Mouse (Mus musculus) embryonic facial prominence, embryonic 12.5 days (tissue): ENCODE data around the gene Mpst. TPM values are rescaled to one million over a fixed set of nuclear protein-coding genes. Genes with fewer than 3 reads are reported as not detected.

ENCODE experiments used
- ATAC-seq: fragments of 200-750 bp; cut with Nextera tagmentation; 2 replicates; pipeline ENCODE4 v1.8.0; 2017; ENCODE audit not compliant: insufficient number of reproducible peaks, insufficient read depth, low FRiP score, low TSS enrichment
- H3K27ac ChIP-seq: fragments of 300-500 bp; sonication (generic); 2 replicates; pipeline ENCODE4 v1.5.1; 2016; ENCODE audit warnings: mild to moderate bottlenecking
- H3K27me3 ChIP-seq: fragments of 300-500 bp; sonication (generic); 2 replicates; pipeline ENCODE4 v1.6.1; 2016; ENCODE audit warnings: mild to moderate bottlenecking, moderate library complexity
- H3K36me3 ChIP-seq: fragments of 300-500 bp; sonication (generic); 2 replicates; pipeline ENCODE4 v1.6.1; 2016; ENCODE audit warnings: mild to moderate bottlenecking
- H3K4me1 ChIP-seq: fragments of 300-500 bp; sonication (generic); 2 replicates; pipeline ENCODE4 v1.6.1; 2016
- H3K4me2 ChIP-seq: fragments of 300-500 bp; sonication (generic); replicated peaks from 2 replicates; pipeline ENCODE4 v1.6.1; 2016; ENCODE audit warnings: mild to moderate bottlenecking, moderate library complexity
- H3K4me3 ChIP-seq: fragments of 300-500 bp; sonication (generic); 2 replicates; pipeline ENCODE4 v1.5.1; 2016; ENCODE audit warnings: mild to moderate bottlenecking
- H3K9ac ChIP-seq: fragments of 300-500 bp; sonication (generic); 2 replicates; pipeline ENCODE4 v1.6.1; 2016; ENCODE audit warnings: mild to moderate bottlenecking, moderate library complexity
- H3K9me3 ChIP-seq: fragments of 300-500 bp; sonication (generic); 2 replicates; pipeline ENCODE4 v1.6.1; 2016; ENCODE audit warnings: mild to moderate bottlenecking, moderate library complexity
- WGBS: fragments of 180-500 bp; shearing (Covaris S2); methylation state at CpG from one replicate; pipeline ENCODE4 v1.1.7; 2016; 5-methylcytosine and 5-hydroxymethylcytosine counted together
- polyA plus RNA-seq: library from polyadenylated mRNA; unstranded; fragments of >200 nt; fragmentation: Nextera tagmentation; extraction: Ambion mirVana; gene quantifications from 2 replicates; pipeline ENCODE4 v1.2.1, GENCODE M21; 2016

The Mpst gene
- 1.6 and 2.1 TPM in 2 replicates for polyA plus RNA-seq

DNA sequence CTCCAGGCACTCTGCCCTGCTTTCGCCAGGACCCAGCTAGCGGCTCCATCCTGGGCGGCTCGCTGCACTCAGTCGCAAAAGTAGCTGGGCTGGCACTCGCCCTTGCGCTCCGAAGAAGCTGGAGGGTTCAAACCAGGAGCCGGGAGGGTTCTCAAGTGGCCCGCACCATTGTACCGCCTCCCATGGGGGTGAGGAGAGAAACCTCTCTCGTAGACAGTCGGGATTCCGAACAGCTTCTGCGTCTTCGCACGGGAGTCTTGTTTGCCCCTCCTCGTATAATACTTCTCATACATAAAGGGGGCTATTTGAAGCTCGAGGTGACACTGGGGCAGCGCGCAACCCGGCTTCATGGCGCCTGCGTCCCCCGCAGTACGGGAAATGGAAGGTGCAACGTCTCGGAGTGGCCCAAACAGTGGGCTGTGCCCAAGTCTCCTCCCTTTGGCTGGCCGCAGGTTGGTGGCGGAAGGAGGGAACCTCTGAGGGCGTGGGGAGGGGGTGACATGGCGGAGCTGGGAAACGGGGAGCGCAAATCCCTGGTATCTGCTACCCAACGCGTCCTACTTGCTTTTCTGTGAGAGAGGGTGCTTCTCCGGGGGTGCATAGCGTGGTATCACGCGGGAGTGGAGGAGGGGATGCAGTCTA is at the start of gene Mpst:
Gene Mpst (plus strand): TSS at position 124 of the 642 bp plus-strand sequence.
- Histone ChIP-seq H3K27me3 (peaks cover 39% of the 10 kb centered on the region), H3K4me3 (peak within 1 kb of the TSS; percentile 60), H3K9ac (peak within 1 kb of the TSS; percentile 69), H3K36me3 (no peaks in the 10 kb centered on the region), H3K27ac (peak within 1 kb of the TSS; percentile 92), H3K4me1 (peaks cover 44% of the 10 kb centered on the region), H3K4me2 (peak within 1 kb of the TSS; percentile 91), H3K9me3 (no peaks in the 10 kb centered on the region)
- peak; percentile 78 for ATAC-seq
- WGBS, result under 1% methylated on average over 40 of the region's 40 CpGs

DNA sequence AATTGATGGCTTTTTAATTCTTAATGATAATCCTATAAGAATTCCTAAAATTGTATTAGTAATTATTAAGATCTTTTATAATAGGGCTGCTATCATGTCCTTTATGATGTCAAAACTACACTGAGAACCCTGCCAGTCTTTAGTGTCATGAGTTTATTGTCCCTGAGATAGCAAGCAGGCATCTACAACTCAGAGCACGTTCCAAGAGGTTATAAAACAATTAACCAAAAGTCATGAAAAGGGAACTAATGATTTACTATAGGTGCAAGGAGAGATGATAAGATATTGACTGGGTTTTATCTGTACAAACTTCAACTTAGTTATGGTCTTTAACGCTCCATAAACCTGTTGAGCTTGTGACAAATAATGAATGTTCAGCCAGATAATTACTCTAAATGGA is 40.3 kb upstream of the Mpst start:
- Histone ChIP-seq H3K4me1 (no peaks in the 10 kb centered on the region), H3K9ac (no peak overlapping the region), H3K36me3 (no peaks in the 10 kb centered on the region), H3K27ac (no peak overlapping the region), H3K4me3 (no peak overlapping the region), H3K9me3 (no peaks in the 10 kb centered on the region), H3K27me3 (peaks cover 18% of the 10 kb centered on the region), H3K4me2 (no peak overlapping the region)
- 78% methylated on average over 2 of the region's 2 CpGs for WGBS
- ATAC-seq, result no peak

DNA sequence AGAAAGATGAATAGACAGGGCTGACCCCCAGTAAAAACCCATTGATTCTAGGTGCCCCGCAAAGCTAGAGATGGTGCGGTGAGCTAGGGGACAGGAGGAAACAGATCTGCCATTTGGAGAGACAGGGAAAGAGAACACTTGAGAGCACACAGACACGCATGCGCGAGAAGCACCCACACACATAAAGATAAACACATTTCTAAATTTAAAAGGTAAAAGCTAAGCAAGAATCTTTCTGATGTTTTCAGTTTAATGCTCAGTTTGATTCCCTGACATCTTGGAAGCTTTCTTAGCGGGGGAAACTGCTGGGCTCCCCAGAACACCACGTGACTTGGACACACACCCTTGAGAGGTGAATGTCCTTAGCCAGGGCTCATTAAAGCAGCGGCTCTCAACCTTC is 39.3 kb upstream of the Mpst start:
- H3K4me2 ChIP-seq, result no peak overlapping the region
- no peak for ATAC-seq
- WGBS, result 78% methylated on average over 8 of the region's 8 CpGs
- H3K9me3 ChIP-seq, result no peaks in the 10 kb centered on the region
- no peaks in the 10 kb centered on the region for H3K36me3 ChIP-seq
- no peak overlapping the region for H3K27ac ChIP-seq
- H3K4me3 ChIP-seq, result no peak overlapping the region
- H3K27me3 ChIP-seq, result peaks cover 18% of the 10 kb centered on the region
- H3K4me1 ChIP-seq, result no peaks in the 10 kb centered on the region
- no peak overlapping the region for H3K9ac ChIP-seq

DNA sequence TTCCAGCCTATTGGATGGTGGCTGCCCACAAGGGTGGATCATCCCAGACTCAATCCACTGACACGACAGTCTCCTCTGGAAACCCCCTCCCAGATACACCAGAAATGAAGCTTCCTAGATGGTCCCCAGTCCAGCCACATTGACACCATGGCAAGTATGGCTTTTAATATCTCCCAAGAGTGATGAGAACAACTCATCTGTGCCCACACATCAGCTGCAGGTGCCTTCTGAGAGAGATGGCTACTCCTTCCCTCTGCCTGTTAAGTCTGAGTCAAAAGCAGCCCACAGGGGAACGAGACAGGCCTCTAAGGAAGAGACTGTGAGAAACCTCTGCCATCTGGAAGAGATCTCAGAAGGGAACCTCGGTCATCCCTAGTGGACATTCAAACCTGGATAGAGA is 38.4 kb upstream of the Mpst start:
- H3K27me3 ChIP-seq, result peaks cover 22% of the 10 kb centered on the region
- no peaks in the 10 kb centered on the region for H3K4me1 ChIP-seq
- no peak overlapping the region for H3K4me2 ChIP-seq
- H3K27ac ChIP-seq, result no peak overlapping the region
- H3K9me3 ChIP-seq, result no peaks in the 10 kb centered on the region
- no peak for ATAC-seq
- no peak overlapping the region for H3K9ac ChIP-seq
- no peak overlapping the region for H3K4me3 ChIP-seq
- H3K36me3 ChIP-seq, result no peaks in the 10 kb centered on the region
- 69% methylated on average over 3 of the region's 3 CpGs for WGBS

DNA sequence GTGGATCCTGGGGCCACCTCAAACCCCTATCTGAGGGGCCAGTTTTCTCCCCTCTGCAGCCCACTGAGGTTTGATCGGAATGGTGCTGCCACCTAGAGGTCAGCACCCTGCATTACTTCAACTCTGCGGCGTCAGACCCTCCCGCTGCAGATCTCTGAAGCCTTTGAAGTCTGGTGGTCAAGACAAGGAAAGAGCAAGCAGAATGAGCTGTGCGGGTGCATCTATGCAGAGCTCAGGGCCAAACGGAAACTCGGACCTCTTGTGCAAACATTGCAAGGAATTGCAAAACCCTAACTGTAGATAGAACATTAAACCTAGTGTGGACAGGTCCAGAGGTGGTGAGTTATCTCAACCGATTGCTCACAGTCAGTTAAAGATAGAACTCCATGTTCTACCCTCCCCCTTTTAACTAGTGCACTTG is 37.3 kb upstream of the Mpst start:
- Histone ChIP-seq H3K4me1 (no peaks in the 10 kb centered on the region), H3K27ac (no peak overlapping the region), H3K27me3 (peaks cover 22% of the 10 kb centered on the region), H3K4me2 (no peak overlapping the region), H3K4me3 (no peak overlapping the region), H3K9ac (no peak overlapping the region), H3K9me3 (no peaks in the 10 kb centered on the region), H3K36me3 (no peaks in the 10 kb centered on the region)
- 15% methylated on average over 8 of the region's 8 CpGs for WGBS
- ATAC-seq, result no peak

DNA sequence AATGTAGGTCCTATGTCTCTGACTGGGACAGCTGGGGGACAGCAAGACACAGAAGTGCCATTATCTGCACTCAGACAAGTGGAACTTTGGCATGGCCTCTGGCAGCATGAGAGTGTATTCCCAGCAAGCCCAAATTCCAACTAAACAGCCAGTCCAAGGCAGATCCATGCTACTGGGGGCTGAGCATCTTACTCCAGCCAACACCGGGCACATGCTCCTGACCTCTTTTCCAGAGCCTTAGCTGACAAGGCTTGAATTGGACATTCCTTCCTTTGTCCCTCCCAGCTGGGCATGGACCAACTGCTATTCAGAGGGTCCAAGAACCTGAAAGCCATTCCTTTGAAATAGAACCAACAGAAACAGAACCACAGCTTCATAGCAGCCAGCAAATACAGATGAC is 36.6 kb upstream of the Mpst start:
- WGBS, result 81% methylated on average over 1 of the region's 1 CpGs
- H3K27me3 ChIP-seq, result peaks cover 22% of the 10 kb centered on the region

DNA sequence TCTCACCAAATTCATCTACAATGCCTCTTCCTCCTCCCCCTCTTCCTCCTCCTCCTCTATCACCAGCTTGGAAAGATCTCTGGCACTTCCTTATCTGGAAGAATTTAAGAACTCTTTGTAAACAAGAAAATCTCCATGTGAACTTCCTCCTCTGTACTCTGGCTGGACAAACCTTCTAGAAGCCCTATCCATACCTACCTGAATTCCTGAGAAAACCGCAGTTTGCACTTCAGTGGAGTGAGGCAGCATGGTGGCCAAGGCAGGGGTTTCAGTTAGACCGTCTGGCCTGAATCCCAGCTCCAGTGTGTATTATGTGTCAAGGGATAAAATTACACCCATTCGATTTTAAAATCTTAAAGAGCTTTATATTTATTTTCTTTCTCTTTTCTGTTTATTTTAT is 33.4 kb upstream of the Mpst start:
- 49% methylated on average over 3 of the region's 3 CpGs for WGBS
- Histone ChIP-seq H3K4me1 (no peaks in the 10 kb centered on the region), H3K4me3 (no peak overlapping the region), H3K27me3 (peaks cover 17% of the 10 kb centered on the region), H3K9ac (no peak overlapping the region), H3K27ac (no peak overlapping the region), H3K4me2 (no peak overlapping the region), H3K36me3 (no peaks in the 10 kb centered on the region), H3K9me3 (no peaks in the 10 kb centered on the region)
- ATAC-seq, result no peak

More for the DNA sequence above, 36.6 kb upstream of the Mpst start:
- no peaks in the 10 kb centered on the region for H3K36me3 ChIP-seq
- H3K4me2 ChIP-seq, result no peak overlapping the region
- H3K27ac ChIP-seq, result no peak overlapping the region
- no peak for ATAC-seq
- H3K4me1 ChIP-seq, result no peaks in the 10 kb centered on the region
- no peaks in the 10 kb centered on the region for H3K9me3 ChIP-seq
- H3K9ac ChIP-seq, result no peak overlapping the region
- H3K4me3 ChIP-seq, result no peak overlapping the region

DNA sequence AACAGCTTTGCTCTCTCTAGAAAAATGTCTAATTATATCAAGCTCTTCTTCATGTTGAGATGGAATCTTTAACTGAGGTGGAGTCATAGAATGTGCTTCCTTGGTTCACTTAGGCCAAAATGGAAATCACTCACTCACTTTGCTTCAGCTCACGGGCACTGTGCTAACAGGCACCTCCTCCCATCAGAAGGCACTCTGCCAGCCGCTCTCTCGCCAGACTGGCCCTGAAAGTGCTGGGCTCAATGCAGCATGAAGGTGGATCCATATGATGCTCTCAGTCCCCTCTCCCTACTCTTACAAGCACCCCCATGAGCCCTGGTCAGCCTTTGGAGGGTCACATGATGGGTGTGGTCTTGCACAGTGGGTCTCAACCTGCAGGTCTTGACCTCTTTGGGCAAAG is 32.0 kb upstream of the Mpst start:
- no peaks in the 10 kb centered on the region for H3K9me3 ChIP-seq
- H3K9ac ChIP-seq, result no peak overlapping the region
- 73% methylated on average over 3 of the region's 3 CpGs for WGBS
- H3K27ac ChIP-seq, result no peak overlapping the region
- ATAC-seq, result no peak
- H3K4me2 ChIP-seq, result no peak overlapping the region
- peaks cover 11% of the 10 kb centered on the region; the same call in 1 of the 2 replicates for H3K27me3 ChIP-seq
- H3K36me3 ChIP-seq, result no peaks in the 10 kb centered on the region
- no peaks in the 10 kb centered on the region for H3K4me1 ChIP-seq
- H3K4me3 ChIP-seq, result no peak overlapping the region

DNA sequence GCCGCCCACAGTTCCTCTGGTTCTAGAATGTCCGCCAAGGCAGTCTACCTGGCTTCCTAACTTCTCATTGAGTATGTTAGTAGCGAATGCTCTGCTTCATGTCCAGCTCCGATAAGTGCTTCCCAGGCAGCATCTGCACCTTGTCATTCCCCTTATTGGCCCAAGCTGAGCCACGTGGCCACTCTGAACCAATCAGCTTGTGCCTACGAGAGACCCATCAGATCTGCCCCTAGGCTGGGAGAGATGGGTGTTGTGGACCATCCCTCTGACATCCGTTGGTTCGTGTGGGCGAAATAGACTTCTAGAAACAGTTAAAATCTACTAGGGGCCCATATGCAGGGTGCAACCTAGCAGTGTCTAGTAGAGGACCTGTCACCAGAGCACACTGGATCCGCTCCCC is 28.4 kb upstream of the Mpst start:
- H3K27ac ChIP-seq, result no peak overlapping the region
- no peaks in the 10 kb centered on the region for H3K36me3 ChIP-seq
- H3K9ac ChIP-seq, result no peak overlapping the region
- no peak for ATAC-seq
- H3K4me1 ChIP-seq, result no peaks in the 10 kb centered on the region
- H3K27me3 ChIP-seq, result no peaks in the 10 kb centered on the region
- no peaks in the 10 kb centered on the region for H3K9me3 ChIP-seq
- H3K4me2 ChIP-seq, result no peak overlapping the region
- 87% methylated on average over 10 of the region's 10 CpGs for WGBS
- no peak overlapping the region for H3K4me3 ChIP-seq

DNA sequence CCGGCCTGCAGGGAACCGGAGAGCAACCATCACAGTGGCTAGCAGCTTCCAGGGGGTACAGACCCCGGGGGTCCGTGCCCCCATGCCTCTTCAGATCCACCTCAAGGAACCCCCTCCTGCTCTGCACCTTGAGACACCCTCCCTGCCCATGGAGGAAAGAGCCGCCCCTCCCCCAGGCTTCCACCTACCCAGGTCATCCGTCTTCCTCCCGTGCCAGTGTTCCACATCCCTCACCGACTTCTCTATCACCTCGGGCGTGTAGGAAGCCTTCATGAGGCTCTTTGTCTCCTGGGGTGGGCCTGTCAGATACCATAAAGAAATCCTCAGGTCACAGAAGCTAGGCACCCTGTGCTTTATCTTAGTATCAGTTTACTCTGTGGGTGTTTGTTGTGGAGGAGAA is 27.7 kb upstream of the Mpst start:
- WGBS, result 81% methylated on average over 10 of the region's 10 CpGs
- Histone ChIP-seq H3K36me3 (no peaks in the 10 kb centered on the region), H3K27ac (no peak overlapping the region), H3K4me3 (no peak overlapping the region), H3K27me3 (no peaks in the 10 kb centered on the region), H3K4me1 (no peaks in the 10 kb centered on the region), H3K9ac (no peak overlapping the region), H3K4me2 (no peak overlapping the region), H3K9me3 (no peaks in the 10 kb centered on the region)
- no peak for ATAC-seq

DNA sequence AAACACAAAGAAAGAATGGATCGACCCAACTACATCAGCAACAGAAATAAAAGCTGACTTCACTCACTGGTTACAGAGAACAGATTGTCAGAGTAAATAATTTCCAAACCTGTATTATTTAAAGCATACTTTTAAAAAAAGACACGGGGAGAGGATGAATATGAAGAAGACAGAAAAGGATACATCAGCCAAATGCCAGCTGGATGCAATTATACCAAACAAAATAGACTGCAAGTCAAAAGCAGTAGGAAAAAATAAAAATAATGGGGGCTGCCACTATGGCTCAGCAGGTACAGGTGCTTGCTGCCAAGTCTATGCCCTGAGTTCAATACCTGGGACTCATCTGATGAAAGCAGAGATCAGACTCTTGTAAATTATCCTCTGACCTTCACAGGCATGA is 26.0 kb upstream of the Mpst start:
- WGBS, result 67% methylated on average over 2 of the region's 2 CpGs
- no peak overlapping the region for H3K27ac ChIP-seq
- ATAC-seq, result no peak
- no peaks in the 10 kb centered on the region for H3K36me3 ChIP-seq
- H3K4me1 ChIP-seq, result no peaks in the 10 kb centered on the region
- H3K4me3 ChIP-seq, result no peak overlapping the region
- no peaks in the 10 kb centered on the region for H3K9me3 ChIP-seq
- H3K27me3 ChIP-seq, result no peaks in the 10 kb centered on the region
- H3K4me2 ChIP-seq, result no peak overlapping the region
- no peak overlapping the region for H3K9ac ChIP-seq

DNA sequence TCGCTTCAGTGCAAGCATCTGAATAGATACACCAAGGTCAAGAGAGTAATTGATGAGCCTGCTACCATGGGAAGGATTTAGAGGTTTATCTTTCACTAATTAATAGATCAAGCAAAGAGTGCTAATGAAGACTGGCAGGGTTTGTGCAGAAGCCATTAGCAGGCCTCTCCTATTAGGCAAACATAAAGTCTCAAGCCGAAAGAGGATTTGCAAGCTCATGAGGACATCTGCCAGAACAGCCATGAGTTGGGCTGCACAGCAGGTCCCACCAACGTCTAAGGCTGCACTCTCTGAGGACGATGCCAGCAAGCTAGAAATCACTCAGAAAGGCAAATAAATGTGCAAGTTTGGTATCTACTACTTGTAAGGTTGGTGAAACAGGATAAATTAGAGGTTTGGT is 25.5 kb upstream of the Mpst start:
- Histone ChIP-seq H3K4me3 (no peak overlapping the region), H3K27ac (no peak overlapping the region), H3K36me3 (no peaks in the 10 kb centered on the region), H3K4me1 (no peaks in the 10 kb centered on the region), H3K27me3 (no peaks in the 10 kb centered on the region), H3K4me2 (no peak overlapping the region), H3K9ac (no peak overlapping the region), H3K9me3 (no peaks in the 10 kb centered on the region)
- no peak for ATAC-seq
- 75% methylated on average over 4 of the region's 4 CpGs for WGBS
